Mouse (Mus musculus): ENCODE data around the gene Fetub.

GRCm38 (mm10) chr16:22939120-22939695 is 21.1 kb downstream of the Fetub start:
- TF ChIP-seq GATA1 (IDR thresholded peaks at IDR 0.05; ENCODE audit: borderline replicate concordance, low read length) (no peak), FLI1 (IDR thresholded peaks at IDR 0.05; ENCODE audit: low read length) (no peak)

Data from megakaryocyte, embryonic 14.5 days (primary cell).